8 mouse cellular contexts compared by ENCODE assay signal in genomic region chr2:22721522-22722470, GRCm38 (mm10). TPM values are rescaled to one million over a fixed set of nuclear protein-coding genes. Genes with fewer than 3 reads are reported as not detected.
DNase-seq lines count a peak whose midpoint lies in the region; ATAC-seq and TF ChIP-seq lines count a peak whose summit lies in the region.

No protein-coding gene starts in this region.

- no peak overlapping the region for H3K27ac ChIP-seq in gastrocnemius, adult 2 months
- no peak overlapping the region for H3K27ac ChIP-seq in midbrain, embryonic 10.5 days (replicated peaks)

- no peaks in the 10 kb centered on the region for H3K9me3 ChIP-seq in midbrain, embryonic 10.5 days (replicated peaks)

- ATAC-seq in common myeloid progenitor, adult 5-6 weeks (replicated peaks; ENCODE audit: low read depth, poor library complexity, severe bottlenecking): peak; percentile 99

- no peak overlapping the region for H3K4me3 ChIP-seq in gastrocnemius, adult 2 months
- H3K4me3 ChIP-seq in midbrain, embryonic 10.5 days: no peak overlapping the region

- H3K27me3 ChIP-seq in midbrain, embryonic 10.5 days (ENCODE audit: low read depth, poor library complexity, severe bottlenecking): no peaks in the 10 kb centered on the region

- TF ChIP-seq CTCF in gastrocnemius, adult 2 months (IDR thresholded peaks at IDR 0.05): peak; percentile 77

- intact Hi-C loops in gastrocnemius, adult 2 months (cut with DNase I): loop anchor here (2.0 to 5.0 kb wide), 3 partner anchors 89 to 781 kb away; no protein-coding TSS in a partner anchor

- DNase-seq in urinary bladder, postnatal 25 days (ENCODE audit: low spot score): peak; percentile 34
- DNase-seq in urinary bladder, postnatal 4 days (ENCODE audit: low spot score in 2 of 2): no peak
- DNase-seq in gastrocnemius, adult 2 months: peak; percentile 22
- peak; percentile 74 for DNase-seq in hindlimb bud, embryonic 11.5 days (ENCODE audit: extremely low spot score, low read depth, low spot score)
- peak; percentile 65 to 73 for DNase-seq in left cerebral cortex, adult 18-20 months (ENCODE audit: low spot score in 2 of 2)
- DNase-seq in midbrain, embryonic 10.5 days (ENCODE audit: low spot score): peak; percentile 46
- peak; percentile 23 to 59 for DNase-seq in spleen, postnatal 10 days (ENCODE audit: low spot score in 2 of 2)

- H3K36me3 ChIP-seq in midbrain, embryonic 10.5 days: no peaks in the 10 kb centered on the region

- H3K4me1 ChIP-seq in midbrain, embryonic 10.5 days: no peaks in the 10 kb centered on the region

- WGBS in midbrain, embryonic 10.5 days: 35% methylated on average over 8 of the region's 8 CpGs

RNA-seq across cellular contexts. Expression of gene Apbb1ip, which starts 52.1 kb away (rescaled TPM):
- 24.3 and 43.8 TPM in 2 replicates for total RNA-seq in common myeloid progenitor, adult 5-6 weeks (2017)
- 1 to 10 TPM; 2.3 to 2.4 TPM for total RNA-seq in gastrocnemius, adult 2 months (2021)
- 1 to 10 TPM; 5.2 to 6.1 TPM for total RNA-seq in left cerebral cortex, adult 18-20 months (2021)
- 0.84 and 1.1 TPM in 2 replicates for polyA plus RNA-seq in midbrain, embryonic 10.5 days (2016; fragmentation: Nextera tagmentation; extraction: Ambion mirVana)

Comparison
In these comparisons a context has a peak if more than half of its experiments do, and no peak if none do; other contexts are left out.
1. DNase-seq: peak in urinary bladder, postnatal 25 days (single experiment), gastrocnemius, adult 2 months (single experiment), hindlimb bud, embryonic 11.5 days (single experiment), left cerebral cortex, adult 18-20 months (2 of 2), midbrain, embryonic 10.5 days (single experiment) and spleen, postnatal 10 days (2 of 2); none in urinary bladder, postnatal 4 days (0 of 2).